Mouse (Mus musculus) heart, embryonic 11.5 days (tissue): ENCODE measurements at regions not wholly inside any gene's neighbourhood (a gene's known extent, or its start where the extent isn't known, plus 50 kb on each side); places are given as distances from the start of the nearest gene placed in this dataset.

Experiments used
- ATAC-seq: fragments of 200-750 bp; cut with Nextera tagmentation; replicated peaks from 2 replicates; pipeline ENCODE4 v1.8.0; 2017; ENCODE audit warnings: moderate library complexity; ENCODE audit not compliant: insufficient number of reproducible peaks, low FRiP score, low TSS enrichment
- H3K27ac ChIP-seq: fragments of 300-500 bp; sonication (generic); 2 replicates; pipeline ENCODE4 v1.5.1; 2014; ENCODE audit warnings: mild to moderate bottlenecking, low read depth, low read length
- H3K27me3 ChIP-seq: fragments of 300-500 bp; sonication (generic); 2 replicates; pipeline ENCODE4 v1.6.1; 2014; ENCODE audit warnings: mild to moderate bottlenecking, low read length, mixed read lengths; ENCODE audit not compliant: control insufficient read depth, insufficient read depth
- H3K36me3 ChIP-seq: fragments of 300-500 bp; sonication (generic); 2 replicates; pipeline ENCODE4 v1.6.1; 2014; ENCODE audit warnings: mild to moderate bottlenecking, low read length, moderate library complexity, mixed read lengths; ENCODE audit not compliant: control insufficient read depth, insufficient read depth
- H3K4me1 ChIP-seq: fragments of 300-500 bp; sonication (generic); 2 replicates; pipeline ENCODE4 v1.6.1; 2014; ENCODE audit warnings: low read length; ENCODE audit not compliant: control insufficient read depth, insufficient read depth
- H3K4me2 ChIP-seq: fragments of 300-500 bp; sonication (generic); 2 replicates; pipeline ENCODE4 v1.6.1; 2014; ENCODE audit warnings: mild to moderate bottlenecking, moderate library complexity
- H3K4me3 ChIP-seq: fragments of 300-500 bp; sonication (generic); 2 replicates; pipeline ENCODE4 v1.5.1; 2014; ENCODE audit warnings: low read depth, low read length
- H3K9ac ChIP-seq: fragments of 300-500 bp; sonication (generic); 2 replicates; pipeline ENCODE4 v1.6.1; 2014; ENCODE audit warnings: mild to moderate bottlenecking, low read depth, low read length, moderate library complexity
- H3K9me3 ChIP-seq: fragments of 300-500 bp; sonication (generic); replicated peaks from 2 replicates; pipeline ENCODE4 v1.6.1; 2016; ENCODE audit warnings: low read length; ENCODE audit not compliant: control insufficient read depth
- WGBS: fragments of 180-500 bp; shearing (Covaris S2); extraction: QIAGEN DNeasy Blood & Tissue Kit; methylation state at CpG from one replicate; pipeline ENCODE4 v1.1.7; 2014; ENCODE audit not compliant: insufficient replicate concordance; 5-methylcytosine and 5-hydroxymethylcytosine counted together

- no peak overlapping the region for H3K4me3 ChIP-seq
- 63% methylated on average over 6 of the region's 6 CpGs for WGBS
- H3K4me1 ChIP-seq: no peaks in the 10 kb centered on the region
- ATAC-seq: no peak
- H3K27ac ChIP-seq: no peak overlapping the region
- no peaks in the 10 kb centered on the region for H3K36me3 ChIP-seq
- no peaks in the 10 kb centered on the region for H3K27me3 ChIP-seq
- H3K9me3 ChIP-seq: no peaks in the 10 kb centered on the region
- H3K9ac ChIP-seq: no peak overlapping the region
- H3K4me2 ChIP-seq: no peak overlapping the region
Measured at GRCm38 (mm10) chr11:45595372-45595771, 256.5 kb upstream of the Clint1 start.

GRCm38 (mm10) chr11:45621824-45622223, 230.0 kb upstream of the Clint1 start:
- ATAC-seq: no peak
- Histone ChIP-seq H3K4me2 (no peak overlapping the region), H3K27ac (no peak overlapping the region), H3K9ac (no peak overlapping the region), H3K9me3 (no peaks in the 10 kb centered on the region), H3K4me3 (no peak overlapping the region), H3K36me3 (no peaks in the 10 kb centered on the region), H3K4me1 (no peaks in the 10 kb centered on the region), H3K27me3 (no peaks in the 10 kb centered on the region)
- 86% methylated on average over 2 of the region's 2 CpGs for WGBS

- H3K36me3 ChIP-seq: no peaks in the 10 kb centered on the region
- no peak overlapping the region for H3K27ac ChIP-seq
- no peak overlapping the region for H3K9ac ChIP-seq
- H3K27me3 ChIP-seq: no peaks in the 10 kb centered on the region
- ATAC-seq: no peak
- WGBS: 83% methylated on average over 5 of the region's 5 CpGs
- H3K4me1 ChIP-seq: no peaks in the 10 kb centered on the region
- no peak overlapping the region for H3K4me2 ChIP-seq
- no peak overlapping the region for H3K4me3 ChIP-seq
- H3K9me3 ChIP-seq: no peaks in the 10 kb centered on the region
Measured at GRCm38 (mm10) chr11:45622701-45623100, 229.2 kb upstream of the Clint1 start.

- Histone ChIP-seq H3K4me2 (no peak overlapping the region), H3K4me1 (no peaks in the 10 kb centered on the region), H3K27ac (no peak overlapping the region), H3K36me3 (no peaks in the 10 kb centered on the region), H3K9ac (no peak overlapping the region), H3K27me3 (no peaks in the 10 kb centered on the region), H3K9me3 (no peaks in the 10 kb centered on the region), H3K4me3 (no peak overlapping the region)
- ATAC-seq: no peak
- 49% methylated on average over 7 of the region's 7 CpGs for WGBS
Measured at GRCm38 (mm10) chr11:45624233-45624632, 227.6 kb upstream of the Clint1 start.

- no peaks in the 10 kb centered on the region for H3K27me3 ChIP-seq
- H3K36me3 ChIP-seq: no peaks in the 10 kb centered on the region
- H3K27ac ChIP-seq: no peak overlapping the region
- 27% methylated on average over 1 of the region's 1 CpGs for WGBS
- no peak for ATAC-seq
- no peak overlapping the region for H3K4me2 ChIP-seq
- H3K9ac ChIP-seq: no peak overlapping the region
- H3K4me3 ChIP-seq: no peak overlapping the region
- H3K9me3 ChIP-seq: no peaks in the 10 kb centered on the region
- H3K4me1 ChIP-seq: no peaks in the 10 kb centered on the region
Measured at GRCm38 (mm10) chr11:45629250-45629649, 222.6 kb upstream of the Clint1 start.

- Histone ChIP-seq H3K4me3 (no peak overlapping the region), H3K9me3 (no peaks in the 10 kb centered on the region), H3K9ac (no peak overlapping the region), H3K4me1 (no peaks in the 10 kb centered on the region), H3K27ac (0 out of 2 replicates have a peak overlapping the region, but pooled peaks have one; percentile 29), H3K27me3 (no peaks in the 10 kb centered on the region), H3K4me2 (no peak overlapping the region), H3K36me3 (no peaks in the 10 kb centered on the region)
- ATAC-seq: peak; percentile 63
- 45% methylated on average over 10 of the region's 10 CpGs for WGBS
Measured at GRCm38 (mm10) chr11:45634535-45635235, 217.2 kb upstream of the Clint1 start.

GRCm38 (mm10) chr11:45635896-45636295, 216.0 kb upstream of the Clint1 start:
- no peak overlapping the region for H3K4me3 ChIP-seq
- no peak overlapping the region for H3K4me2 ChIP-seq
- 70% methylated on average over 4 of the region's 4 CpGs for WGBS
- no peaks in the 10 kb centered on the region for H3K4me1 ChIP-seq
- H3K9ac ChIP-seq: no peak overlapping the region
- no peaks in the 10 kb centered on the region for H3K36me3 ChIP-seq
- no peak overlapping the region for H3K27ac ChIP-seq
- no peaks in the 10 kb centered on the region for H3K9me3 ChIP-seq
- no peak for ATAC-seq
- no peaks in the 10 kb centered on the region for H3K27me3 ChIP-seq

GRCm38 (mm10) chr11:45639236-45639635, 212.6 kb upstream of the Clint1 start:
- 67% methylated on average over 6 of the region's 6 CpGs for WGBS
- no peak for ATAC-seq
- H3K36me3 ChIP-seq: no peaks in the 10 kb centered on the region
- no peak overlapping the region for H3K4me3 ChIP-seq
- no peaks in the 10 kb centered on the region for H3K4me1 ChIP-seq
- no peak overlapping the region for H3K27ac ChIP-seq
- no peak overlapping the region for H3K4me2 ChIP-seq
- H3K9me3 ChIP-seq: no peaks in the 10 kb centered on the region
- no peaks in the 10 kb centered on the region for H3K27me3 ChIP-seq
- no peak overlapping the region for H3K9ac ChIP-seq

GRCm38 (mm10) chr11:45642142-45642756, 209.6 kb upstream of the Clint1 start:
- Histone ChIP-seq H3K4me2 (no peak overlapping the region), H3K9ac (no peak overlapping the region), H3K4me3 (no peak overlapping the region), H3K4me1 (no peaks in the 10 kb centered on the region), H3K27ac (no peak overlapping the region), H3K36me3 (no peaks in the 10 kb centered on the region), H3K27me3 (no peaks in the 10 kb centered on the region), H3K9me3 (no peaks in the 10 kb centered on the region)
- ATAC-seq: no peak
- 77% methylated on average over 9 of the region's 9 CpGs for WGBS
